Mouse (Mus musculus) midbrain, embryonic 11.5 days (tissue): Measurements from ENCODE around the gene Aff3. TPM values are rescaled to one million over a fixed set of nuclear protein-coding genes. Genes with fewer than 3 reads are reported as not detected.

ENCODE experiments used
- ATAC-seq: fragments of 200-750 bp; cut with Nextera tagmentation; 2 replicates; pipeline ENCODE4 v1.8.0; 2017; ENCODE audit warnings: moderate TSS enrichment, moderate library complexity; ENCODE audit not compliant: low FRiP score
- DNase-seq: peaks from one replicate; pipeline ENCODE4 v3.0.0; 2015; ENCODE audit warnings: low spot score; ENCODE audit errors: missing footprints
- H3K27ac ChIP-seq: fragments of 300-500 bp; sonication (generic); 2 replicates; pipeline ENCODE4 v1.5.1; 2014; ENCODE audit warnings: low read depth, low read length
- H3K27me3 ChIP-seq: fragments of 300-500 bp; sonication (generic); 2 replicates; pipeline ENCODE4 v1.6.1; 2014; ENCODE audit warnings: mild to moderate bottlenecking, low read length, moderate library complexity, mixed read lengths; ENCODE audit not compliant: control insufficient read depth, insufficient read depth
- H3K36me3 ChIP-seq: fragments of 300-500 bp; sonication (generic); 2 replicates; pipeline ENCODE4 v1.6.1; 2014; ENCODE audit warnings: mild to moderate bottlenecking, low read length, moderate library complexity, mixed read lengths; ENCODE audit not compliant: control insufficient read depth, insufficient read depth
- H3K4me1 ChIP-seq: fragments of 300-500 bp; sonication (generic); 2 replicates; pipeline ENCODE4 v1.6.1; 2014; ENCODE audit warnings: low read length; ENCODE audit not compliant: control insufficient read depth, insufficient read depth
- H3K4me2 ChIP-seq: fragments of 300-500 bp; sonication (generic); 2 replicates; pipeline ENCODE4 v1.6.1; 2014; ENCODE audit warnings: mild to moderate bottlenecking, moderate library complexity
- H3K4me3 ChIP-seq: fragments of 300-500 bp; sonication (generic); 2 replicates; pipeline ENCODE4 v1.5.1; 2014; ENCODE audit warnings: low read depth, low read length
- H3K9ac ChIP-seq: fragments of 300-500 bp; sonication (generic); 2 replicates; pipeline ENCODE4 v1.6.1; 2014; ENCODE audit warnings: low read length
- H3K9me3 ChIP-seq: fragments of 300-500 bp; sonication (generic); 2 replicates; pipeline ENCODE4 v1.6.1; 2016; ENCODE audit warnings: low read length; ENCODE audit not compliant: control insufficient read depth
- WGBS: fragments of 180-500 bp; shearing (Covaris S2); extraction: QIAGEN DNeasy Blood & Tissue Kit; methylation state at CpG from one replicate; pipeline ENCODE4 v1.1.7; 2014; 5-methylcytosine and 5-hydroxymethylcytosine counted together
- polyA plus RNA-seq: library from polyadenylated mRNA; unstranded; fragments of >200 nt; fragmentation: Nextera tagmentation; extraction: Ambion mirVana; gene quantifications from 2 replicates; pipeline ENCODE4 v1.2.1, GENCODE M21; 2014

Aff3 gene
- polyA plus RNA-seq, 1 experiment from 2014 or later, result 16.3 TPM

DNA sequence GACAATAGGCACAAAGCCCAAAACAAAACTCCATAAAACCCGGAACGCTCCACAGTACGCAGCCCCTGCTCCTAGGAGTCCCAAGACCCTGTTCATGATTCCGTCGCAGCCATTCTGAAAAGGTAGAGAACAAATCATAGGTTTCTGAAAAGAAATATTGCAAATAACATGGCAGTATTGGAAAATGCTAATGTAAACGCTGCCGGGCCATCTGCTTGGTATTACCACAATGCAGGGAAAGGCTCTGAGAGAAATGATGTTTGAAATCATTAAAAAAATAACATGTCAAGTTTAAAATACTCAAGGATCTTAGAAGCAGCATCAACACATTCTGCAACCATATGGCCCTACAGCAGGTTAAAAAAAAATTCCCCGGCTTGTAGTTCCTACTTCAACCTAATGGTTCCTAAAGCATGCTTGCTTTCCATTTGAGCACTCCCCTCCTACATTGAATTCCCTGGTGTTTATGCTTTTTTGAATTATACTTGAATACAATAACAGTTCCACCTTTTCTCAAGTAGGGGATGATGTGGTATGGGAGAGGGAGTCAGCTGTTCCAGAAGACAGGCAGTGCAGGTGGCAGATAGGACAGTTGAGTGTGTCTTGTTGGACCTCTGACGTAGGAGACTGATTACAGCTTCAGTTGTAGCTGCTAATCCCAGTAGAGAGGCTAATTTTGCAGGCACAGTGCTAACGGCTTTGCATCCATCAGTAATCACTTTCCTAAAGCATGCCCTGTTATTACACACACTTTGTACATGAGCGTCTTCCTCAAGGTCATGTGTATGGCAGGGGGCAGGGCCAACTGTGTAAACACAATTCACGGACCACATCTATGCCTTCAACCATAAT lies 246.3 kb downstream of the Aff3 start:
- H3K9me3 ChIP-seq, result no peaks in the 10 kb centered on the region
- WGBS, result 85% methylated on average over 12 of the region's 12 CpGs
- H3K27me3 ChIP-seq, result no peaks in the 10 kb centered on the region
- H3K4me3 ChIP-seq, result no peak overlapping the region
- H3K4me2 ChIP-seq, result no peak overlapping the region
- no peaks in the 10 kb centered on the region for H3K36me3 ChIP-seq
- DNase-seq (no peak), ATAC-seq (no peak)
- H3K9ac ChIP-seq, result no peak overlapping the region
- H3K27ac ChIP-seq, result no peak overlapping the region
- peaks cover 5% of the 10 kb centered on the region for H3K4me1 ChIP-seq

DNA sequence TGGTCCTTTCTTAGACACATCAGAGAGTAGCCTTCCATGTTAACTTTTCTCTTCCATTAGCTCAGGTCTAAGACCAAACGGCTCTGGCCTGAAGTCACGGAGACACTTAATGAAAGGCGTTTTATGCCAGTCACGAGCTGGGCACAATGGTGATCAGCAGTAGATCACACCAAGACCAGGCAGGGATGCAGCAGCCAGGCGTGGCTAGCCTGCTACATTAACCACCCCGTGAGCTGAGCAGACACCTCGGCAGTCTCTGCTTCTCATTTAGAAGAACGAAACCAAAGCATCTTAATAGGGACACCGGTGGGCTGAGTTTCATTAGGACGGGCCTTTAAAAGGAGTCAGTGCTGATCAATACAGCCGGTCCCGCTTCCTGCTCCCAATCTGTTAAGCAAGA lies 247.6 kb downstream of the Aff3 start:
- no peak overlapping the region for H3K4me3 ChIP-seq
- no peaks in the 10 kb centered on the region for H3K9me3 ChIP-seq
- no peak overlapping the region for H3K27ac ChIP-seq
- H3K4me1 ChIP-seq, result peaks cover 5% of the 10 kb centered on the region
- 54% methylated on average over 12 of the region's 12 CpGs for WGBS
- no peak overlapping the region for H3K9ac ChIP-seq
- no peaks in the 10 kb centered on the region for H3K36me3 ChIP-seq
- no peaks in the 10 kb centered on the region for H3K27me3 ChIP-seq
- DNase-seq (no peak), ATAC-seq (no peak)
- no peak overlapping the region for H3K4me2 ChIP-seq

DNA sequence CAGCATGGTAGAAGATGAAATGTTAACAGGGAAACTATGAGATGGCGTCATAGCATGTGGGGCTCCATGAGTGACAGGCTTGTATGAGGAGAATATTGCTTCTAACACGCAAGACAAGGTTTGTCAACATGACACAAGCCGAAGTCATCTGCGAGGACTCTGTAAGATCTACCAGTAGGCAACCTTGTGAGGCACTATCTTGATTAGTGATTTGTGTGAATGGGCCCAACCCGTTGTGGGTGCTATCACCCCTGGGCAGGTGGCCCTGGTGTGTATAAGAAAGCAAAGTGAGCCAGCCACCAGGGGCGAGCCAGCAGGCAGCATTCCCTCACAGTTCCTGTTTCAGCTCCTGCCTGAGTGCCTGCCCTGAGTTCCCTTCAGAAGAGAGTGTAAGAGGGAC lies 249.2 kb downstream of the Aff3 start:
- Histone ChIP-seq H3K9ac (no peak overlapping the region), H3K27ac (no peak overlapping the region), H3K4me2 (no peak overlapping the region), H3K4me1 (peaks cover 7% of the 10 kb centered on the region), H3K9me3 (no peaks in the 10 kb centered on the region), H3K4me3 (no peak overlapping the region), H3K36me3 (no peaks in the 10 kb centered on the region), H3K27me3 (no peaks in the 10 kb centered on the region)
- DNase-seq, result no peak
- WGBS, result 92% methylated on average over 6 of the region's 6 CpGs
- no peak for ATAC-seq

GRCm38 (mm10) chr1:38411106-38411505 lies 253.6 kb downstream of the Aff3 start:
- Histone ChIP-seq H3K36me3 (no peaks in the 10 kb centered on the region), H3K27ac (no peak overlapping the region), H3K27me3 (no peaks in the 10 kb centered on the region), H3K9ac (no peak overlapping the region), H3K4me2 (no peak overlapping the region), H3K9me3 (no peaks in the 10 kb centered on the region), H3K4me3 (no peak overlapping the region), H3K4me1 (peaks cover 5% of the 10 kb centered on the region; the same call in 1 of the 2 replicates)
- DNase-seq, result no peak
- WGBS, result 74% methylated on average over 4 of the region's 4 CpGs
- no peak for ATAC-seq

- H3K4me2 ChIP-seq, result no peak overlapping the region
- H3K36me3 ChIP-seq, result no peaks in the 10 kb centered on the region
- WGBS, result 31% methylated on average over 4 of the region's 4 CpGs
- DNase-seq, result no peak
- H3K27ac ChIP-seq, result no peak overlapping the region
- no peaks in the 10 kb centered on the region for H3K9me3 ChIP-seq
- H3K27me3 ChIP-seq, result no peaks in the 10 kb centered on the region
- H3K4me1 ChIP-seq, result peaks cover 5% of the 10 kb centered on the region; the same call in 1 of the 2 replicates
- peak; percentile 75 for ATAC-seq
- no peak overlapping the region for H3K4me3 ChIP-seq
- H3K9ac ChIP-seq, result no peak overlapping the region
Measured at GRCm38 (mm10) chr1:38410457-38410856, 254.3 kb downstream of the Aff3 start.

DNA sequence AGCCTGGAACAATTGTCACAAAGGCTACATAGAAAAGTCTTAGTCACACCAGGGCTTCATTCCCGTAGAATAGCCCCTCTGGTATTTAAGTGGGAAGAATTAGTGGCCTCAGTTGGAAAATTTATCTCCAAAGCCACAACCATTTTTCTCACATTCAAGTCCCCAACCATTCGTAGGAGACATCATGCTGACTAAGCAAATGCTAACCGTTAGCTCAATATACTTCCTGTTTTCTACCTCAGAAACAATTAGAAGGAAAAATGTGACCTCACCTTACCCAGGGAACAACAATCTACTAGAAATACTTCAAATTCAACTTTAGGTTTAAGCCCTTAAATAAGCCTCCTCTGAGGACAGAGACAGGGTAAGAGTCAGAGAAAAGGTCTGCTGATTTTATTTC lies 256.5 kb downstream of the Aff3 start:
- Histone ChIP-seq H3K4me3 (no peak overlapping the region), H3K9ac (no peak overlapping the region), H3K4me1 (peaks cover 5% of the 10 kb centered on the region; the same call in 1 of the 2 replicates), H3K27ac (no peak overlapping the region), H3K27me3 (no peaks in the 10 kb centered on the region), H3K4me2 (no peak overlapping the region), H3K36me3 (no peaks in the 10 kb centered on the region), H3K9me3 (no peaks in the 10 kb centered on the region)
- DNase-seq (no peak), ATAC-seq (no peak)
- 77% methylated on average over 3 of the region's 3 CpGs for WGBS

GRCm38 (mm10) chr1:38403781-38404180 lies 261.0 kb downstream of the Aff3 start:
- no peak for DNase-seq
- no peaks in the 10 kb centered on the region; the same call in 1 of the 2 replicates for H3K4me1 ChIP-seq
- no peaks in the 10 kb centered on the region for H3K27me3 ChIP-seq
- no peak for ATAC-seq
- no peaks in the 10 kb centered on the region for H3K36me3 ChIP-seq
- no peak overlapping the region for H3K4me3 ChIP-seq
- 93% methylated on average over 5 of the region's 5 CpGs for WGBS
- H3K9me3 ChIP-seq, result no peaks in the 10 kb centered on the region
- no peak overlapping the region for H3K4me2 ChIP-seq
- H3K9ac ChIP-seq, result no peak overlapping the region
- H3K27ac ChIP-seq, result no peak overlapping the region

- Histone ChIP-seq H3K36me3 (no peaks in the 10 kb centered on the region), H3K4me2 (no peak overlapping the region), H3K9me3 (no peaks in the 10 kb centered on the region), H3K4me3 (no peak overlapping the region), H3K4me1 (no peaks in the 10 kb centered on the region; the same call in 1 of the 2 replicates), H3K27me3 (no peaks in the 10 kb centered on the region), H3K27ac (no peak overlapping the region), H3K9ac (no peak overlapping the region)
- DNase-seq (no peak), ATAC-seq (no peak; the same call in 1 of the 2 replicates)
- 68% methylated on average over 4 of the region's 4 CpGs for WGBS
Measured at GRCm38 (mm10) chr1:38401856-38402255, 262.9 kb downstream of the Aff3 start.

- DNase-seq (no peak), ATAC-seq (no peak)
- H3K4me2 ChIP-seq, result no peak overlapping the region
- H3K9me3 ChIP-seq, result no peaks in the 10 kb centered on the region
- H3K4me3 ChIP-seq, result no peak overlapping the region
- WGBS, result 91% methylated on average over 10 of the region's 10 CpGs
- H3K4me1 ChIP-seq, result peaks cover 12% of the 10 kb centered on the region
- no peaks in the 10 kb centered on the region for H3K36me3 ChIP-seq
- no peak overlapping the region for H3K27ac ChIP-seq
- no peak overlapping the region for H3K9ac ChIP-seq
- H3K27me3 ChIP-seq, result no peaks in the 10 kb centered on the region
Measured at GRCm38 (mm10) chr1:38399269-38399668, 265.5 kb downstream of the Aff3 start.
